ENCODE assay signal across 7 mouse cellular contexts in the genomic region with DNA sequence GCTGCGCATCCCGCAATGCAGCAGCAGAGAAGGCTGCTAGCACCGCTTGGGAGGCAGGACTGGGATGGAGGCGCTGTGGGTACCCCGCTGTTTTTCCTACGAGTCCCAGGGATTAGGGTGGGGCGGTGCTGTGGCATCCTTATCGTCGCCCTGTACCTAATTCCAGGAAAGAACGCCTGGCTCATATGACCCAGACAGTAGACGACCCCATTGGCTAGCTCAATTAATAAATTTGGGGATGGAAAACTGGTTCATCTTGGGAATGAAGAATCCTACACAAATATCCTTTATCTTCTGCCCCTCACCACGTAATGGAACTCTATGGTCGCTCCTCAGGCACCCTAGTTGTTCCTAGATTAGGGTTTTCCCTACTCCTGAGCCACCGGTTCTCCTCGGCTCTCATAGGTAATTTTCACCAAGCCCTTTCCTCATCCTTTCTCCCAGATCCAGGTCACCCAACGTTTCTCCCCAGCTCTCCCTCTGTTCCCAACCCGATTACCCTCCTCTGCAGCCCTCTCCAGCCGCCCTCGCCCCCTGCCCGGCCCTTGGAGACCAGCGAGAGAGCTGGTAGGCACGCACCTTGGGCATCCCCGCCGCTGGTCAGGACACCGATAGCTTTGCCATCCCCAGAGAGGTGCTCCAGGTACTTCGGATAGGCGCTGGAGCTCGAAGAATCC. TPM values are rescaled to one million over a fixed set of nuclear protein-coding genes. Genes with fewer than 3 reads are reported as not detected.
A peak's percentile ranks its signal among the peaks of the same experiment; 100 is the strongest.
DNase-seq lines count a peak whose midpoint lies in the region; ATAC-seq and TF ChIP-seq lines count a peak whose summit lies in the region.

No protein-coding gene starts in this region.

- no peaks in the 10 kb centered on the region for H3K27me3 ChIP-seq in lung, embryonic 14.5 days (ENCODE audit: insufficient read depth, low read length)

- H3K4me1 ChIP-seq in lung, embryonic 14.5 days (ENCODE audit: insufficient read depth): no peaks in the 10 kb centered on the region
- no peaks in the 10 kb centered on the region for H3K4me1 ChIP-seq in embryonic fibroblast, embryonic 13.5 days (ENCODE audit: control insufficient read depth, insufficient read depth, low read length)

- H3K9ac ChIP-seq in lung, embryonic 14.5 days: peak overlapping the region; percentile 49

- no peaks in the 10 kb centered on the region for H3K9me3 ChIP-seq in lung, embryonic 14.5 days (ENCODE audit: low read depth, low read length)

- no peaks in the 10 kb centered on the region for H3K36me3 ChIP-seq in lung, embryonic 14.5 days (ENCODE audit: insufficient read depth)

- no peak for TF ChIP-seq CTCF in lung, embryonic 14.5 days (IDR thresholded peaks at IDR 0.05; ENCODE audit: low read depth)
- TF ChIP-seq CTCF in embryonic fibroblast, embryonic 13.5 days (IDR thresholded peaks at IDR 0.05; ENCODE audit: borderline replicate concordance, insufficient read depth, low read length): no peak

- WGBS in lung, embryonic 14.5 days: 0% methylated on average over 28 of the region's 28 CpGs

- ATAC-seq in lung, embryonic 14.5 days (ENCODE audit: insufficient read depth): peak; percentile 19

- DNase-seq in lung, embryonic 14.5 days: no peak
- DNase-seq in lung, postnatal 10 days: no peak
- DNase-seq in c-Kit-negative CD71-positive TER-119-positive erythroid progenitor cells, embryonic 14.5 days (ENCODE audit: low read depth, low spot score): peak; percentile 16
- peak; percentile 44 for DNase-seq in liver
- peak; percentile 60 to 62 for DNase-seq in right cerebral cortex, postnatal 10 days (ENCODE audit: low spot score in 2 of 2)
- DNase-seq in ovary, postnatal 14 days (ENCODE audit: low spot score): no peak

- H3K4me2 ChIP-seq in lung, embryonic 14.5 days: peak overlapping the region; percentile 99

- no peak for TF ChIP-seq POLR2A in embryonic fibroblast, embryonic 13.5 days (IDR thresholded peaks at IDR 0.05; ENCODE audit: low read depth, low read length)

- no peak overlapping the region; the same call in 1 of the 2 replicates for H3K27ac ChIP-seq in lung, embryonic 14.5 days (ENCODE audit: low read depth)
- H3K27ac ChIP-seq in embryonic fibroblast, embryonic 13.5 days (ENCODE audit: insufficient read depth, low read length): no peak overlapping the region

- peak overlapping the region; percentile 50 for H3K4me3 ChIP-seq in lung, embryonic 14.5 days (ENCODE audit: low read depth, low read length)
- peak overlapping the region; percentile 89 for H3K4me3 ChIP-seq in embryonic fibroblast, embryonic 13.5 days (ENCODE audit: insufficient read depth, low read length)

RNA-seq across cellular contexts. Expression of gene Pfkp, which starts 0.4 kb away (rescaled TPM):
- polyA plus RNA-seq in lung, embryonic 14.5 days (2014; fragmentation: Nextera tagmentation; extraction: Ambion mirVana): 20.0 and 20.8 TPM in 2 replicates
- 33.6 and 47.4 TPM in 2 replicates for polyA plus RNA-seq in embryonic fibroblast, embryonic 13.5 days (2011; ENCODE audit: insufficient read length, low read depth, missing spikeins)

Comparison
In these comparisons a context has a peak if more than half of its experiments do, and no peak if none do; other contexts are left out.
1. DNase-seq: peak in c-Kit-negative CD71-positive TER-119-positive erythroid progenitor cells, embryonic 14.5 days (single experiment), liver (single experiment) and right cerebral cortex, postnatal 10 days (2 of 2); none in lung, embryonic 14.5 days (single experiment), lung, postnatal 10 days (single experiment) and ovary, postnatal 14 days (single experiment).